Mouse (Mus musculus) hindbrain, embryonic 13.5 days (tissue): Measurements from ENCODE around the gene Zfp831. TPM values are rescaled to one million over a fixed set of nuclear protein-coding genes. Genes with fewer than 3 reads are reported as not detected.

ENCODE experiments used
- ATAC-seq: fragments of 200-750 bp; cut with Nextera tagmentation; 2 replicates; pipeline ENCODE4 v1.8.0; 2017; ENCODE audit warnings: moderate TSS enrichment; ENCODE audit not compliant: low FRiP score
- H3K27ac ChIP-seq: fragments of 300-500 bp; sonication (generic); 2 replicates; pipeline ENCODE4 v1.5.1; 2015; ENCODE audit warnings: inconsistent platforms, mild to moderate bottlenecking, moderate library complexity
- H3K27me3 ChIP-seq: fragments of 300-500 bp; sonication (generic); 2 replicates; pipeline ENCODE4 v1.6.1; 2015; ENCODE audit warnings: mild to moderate bottlenecking, inconsistent platforms
- H3K36me3 ChIP-seq: fragments of 300-500 bp; sonication (generic); 2 replicates; pipeline ENCODE4 v1.6.1; 2015; ENCODE audit warnings: mild to moderate bottlenecking, inconsistent platforms
- H3K4me1 ChIP-seq: fragments of 300-500 bp; sonication (generic); replicated peaks from 2 replicates; pipeline ENCODE4 v1.6.1; 2015; ENCODE audit warnings: inconsistent platforms
- H3K4me2 ChIP-seq: fragments of 300-500 bp; sonication (generic); 2 replicates; pipeline ENCODE4 v1.6.1; 2015; ENCODE audit warnings: inconsistent platforms, mild to moderate bottlenecking, moderate library complexity
- H3K4me3 ChIP-seq: fragments of 300-500 bp; sonication (generic); 2 replicates; pipeline ENCODE4 v1.5.1; 2015; ENCODE audit warnings: mild to moderate bottlenecking, inconsistent platforms
- H3K9ac ChIP-seq: fragments of 300-500 bp; sonication (generic); 2 replicates; pipeline ENCODE4 v1.6.1; 2015; ENCODE audit warnings: mild to moderate bottlenecking, inconsistent platforms
- H3K9me3 ChIP-seq: fragments of 300-500 bp; sonication (generic); 2 replicates; pipeline ENCODE4 v1.6.1; 2016; ENCODE audit warnings: inconsistent platforms
- WGBS: fragments of 180-500 bp; shearing (Covaris S2); methylation state at CpG from one replicate; pipeline ENCODE4 v1.1.7; 2015; 5-methylcytosine and 5-hydroxymethylcytosine counted together
- polyA plus RNA-seq: library from polyadenylated mRNA; unstranded; fragments of >200 nt; fragmentation: Nextera tagmentation; extraction: Ambion mirVana; gene quantifications from 2 replicates; pipeline ENCODE4 v1.2.1, GENCODE M21; 2015

Zfp831 gene
- polyA plus RNA-seq, 1 experiment from 2014 or later = not detected

GRCm38 (mm10) chr2:174754231-174754630 lies 110.9 kb downstream of the Zfp831 start:
- no peak for ATAC-seq
- H3K9me3 ChIP-seq = no peaks in the 10 kb centered on the region
- H3K4me2 ChIP-seq = no peak overlapping the region
- H3K27ac ChIP-seq = no peak overlapping the region
- no peak overlapping the region for H3K4me3 ChIP-seq
- no peaks in the 10 kb centered on the region for H3K27me3 ChIP-seq
- H3K36me3 ChIP-seq = no peaks in the 10 kb centered on the region
- no peak overlapping the region for H3K9ac ChIP-seq
- 82% methylated on average over 1 of the region's 1 CpGs for WGBS
- H3K4me1 ChIP-seq = no peaks in the 10 kb centered on the region

GRCm38 (mm10) chr2:174759189-174759588 lies 115.9 kb downstream of the Zfp831 start:
- no peak overlapping the region for H3K9ac ChIP-seq
- no peaks in the 10 kb centered on the region for H3K9me3 ChIP-seq
- peaks cover 28% of the 10 kb centered on the region for H3K27me3 ChIP-seq
- H3K36me3 ChIP-seq = no peaks in the 10 kb centered on the region
- H3K4me2 ChIP-seq = no peak overlapping the region
- H3K27ac ChIP-seq = no peak overlapping the region
- 81% methylated on average over 4 of the region's 4 CpGs for WGBS
- ATAC-seq = no peak
- no peak overlapping the region for H3K4me3 ChIP-seq
- H3K4me1 ChIP-seq = peaks cover 12% of the 10 kb centered on the region

Other genes with a start within 250 kb of the Zfp831 start
- gene Nelfcd, start 227.7 kb upstream of the Zfp831 start, polyA plus RNA-seq = 115 and 118 TPM in 2 replicates
- 80.8 and 81.5 TPM in 2 replicates for gene Ctsz, start 204.5 kb upstream of the Zfp831 start, polyA plus RNA-seq
- 1.0 and 1.9 TPM in 2 replicates for gene Tubb1, start 192.8 kb upstream of the Zfp831 start, polyA plus RNA-seq
- gene Atp5e, start 179.4 kb upstream of the Zfp831 start, polyA plus RNA-seq = 832 and 843 TPM in 2 replicates
- gene Prelid3b, start 170.5 kb upstream of the Zfp831 start, polyA plus RNA-seq = 111 and 114 TPM in 2 replicates
- gene Edn3, start 117.1 kb downstream of the Zfp831 start, polyA plus RNA-seq = 8.3 and 9.9 TPM in 2 replicates